Mouse (Mus musculus): ENCODE results near the gene Ypel4.

DNA sequence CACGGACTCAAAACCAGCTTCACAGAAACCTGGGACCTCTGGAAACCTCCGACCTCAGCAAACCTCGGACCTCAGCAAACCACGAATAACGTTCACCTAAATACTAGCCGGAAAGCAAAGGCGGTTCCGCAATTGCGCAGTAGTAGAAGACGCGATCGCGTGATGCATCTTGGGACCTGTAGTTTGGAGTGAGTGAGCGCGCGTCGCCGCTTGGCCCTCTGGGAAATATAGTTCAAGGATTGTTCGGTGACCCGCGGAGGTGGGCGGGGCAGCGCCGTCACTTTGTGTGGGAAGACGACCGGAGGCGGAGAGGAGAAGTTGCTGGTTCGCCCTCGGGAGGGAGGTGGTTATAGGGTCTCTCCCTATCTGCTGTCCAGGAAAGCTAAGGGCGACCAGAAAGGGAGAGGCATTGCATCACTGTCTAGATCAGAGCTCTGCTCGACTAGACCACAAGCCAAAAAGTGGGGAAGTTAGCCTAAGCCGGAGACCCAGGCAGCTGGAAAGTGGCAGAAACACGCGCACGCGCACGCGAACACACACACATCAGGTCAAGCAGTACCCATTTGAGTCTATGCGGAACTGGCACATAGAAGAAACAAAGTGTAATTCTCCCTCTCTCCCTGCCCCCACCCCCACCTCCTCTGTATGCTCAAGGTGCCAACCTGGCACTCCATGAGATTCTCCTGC is 6.5 kb upstream of the Ypel4 start, which contains the start of gene Clp1:
- TF ChIP-seq EP300 (IDR thresholded peaks at IDR 0.05; ENCODE audit: low read depth): peak; percentile 47; the same call in 1 of the 2 replicates
- TF ChIP-seq CTCF (IDR thresholded peaks at IDR 0.05; ENCODE audit: low read depth): 0 out of 2 replicates have a peak, but pooled peaks have one; percentile 8
